Mouse (Mus musculus) lung, adult 18-20 months (tissue): ENCODE data around the gene Slc37a3.
A peak's percentile ranks its signal among the peaks of the same experiment; 100 is the strongest.

Experiments used
- DNase-seq, 2 experiments: peaks; one replicate each; pipeline ENCODE4 v3.0.0; 2022; ENCODE audit warnings: mixed read lengths in 2 of 2

The Slc37a3 gene

DNA sequence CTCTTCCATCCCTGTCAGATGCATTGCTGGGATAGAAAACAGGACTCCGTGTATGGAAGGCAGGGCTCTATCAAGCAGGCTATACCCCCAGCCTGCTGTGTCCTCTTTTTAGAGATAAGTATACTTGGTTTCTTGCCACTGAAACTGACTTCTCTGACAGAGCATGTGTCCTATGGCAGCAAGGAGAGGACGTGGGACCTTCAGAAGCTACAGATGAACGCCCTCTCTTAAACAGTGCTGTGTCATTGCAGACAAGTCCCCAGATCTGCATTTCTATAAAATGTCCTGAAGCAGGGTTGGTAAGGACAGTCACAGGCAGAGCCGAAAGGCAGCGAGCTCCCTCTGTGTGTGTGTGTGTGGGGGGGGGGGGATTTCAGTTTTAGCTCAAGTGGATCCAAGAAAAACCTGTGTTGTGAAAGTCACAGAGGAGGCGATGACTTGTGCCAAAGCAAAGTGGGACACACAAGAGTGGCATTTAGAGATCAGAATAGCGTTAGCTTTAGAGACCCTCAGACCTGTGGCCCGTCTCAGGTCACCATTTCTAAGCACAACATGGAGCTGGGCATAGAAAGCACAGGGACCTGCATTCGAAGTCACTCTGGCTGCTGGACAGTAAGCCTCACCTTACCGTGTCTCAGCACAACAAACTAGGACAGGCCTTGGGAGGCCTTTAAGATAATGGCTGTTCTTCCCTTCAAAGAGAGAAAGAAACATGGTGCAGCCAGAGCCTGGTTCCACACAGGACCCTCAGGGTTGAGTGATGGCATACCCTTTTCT lies 59.4 kb downstream of the Slc37a3 start:
- no peak for DNase-seq

- DNase-seq: no peak
Observed at GRCm38 (mm10) chr6:39316089-39316488, 61.4 kb downstream of the Slc37a3 start.

- DNase-seq: no peak
Observed at GRCm38 (mm10) chr6:39314461-39314860, 63.0 kb downstream of the Slc37a3 start.

- no peak for DNase-seq
Observed at GRCm38 (mm10) chr6:39311786-39312185, 65.7 kb downstream of the Slc37a3 start.

DNA sequence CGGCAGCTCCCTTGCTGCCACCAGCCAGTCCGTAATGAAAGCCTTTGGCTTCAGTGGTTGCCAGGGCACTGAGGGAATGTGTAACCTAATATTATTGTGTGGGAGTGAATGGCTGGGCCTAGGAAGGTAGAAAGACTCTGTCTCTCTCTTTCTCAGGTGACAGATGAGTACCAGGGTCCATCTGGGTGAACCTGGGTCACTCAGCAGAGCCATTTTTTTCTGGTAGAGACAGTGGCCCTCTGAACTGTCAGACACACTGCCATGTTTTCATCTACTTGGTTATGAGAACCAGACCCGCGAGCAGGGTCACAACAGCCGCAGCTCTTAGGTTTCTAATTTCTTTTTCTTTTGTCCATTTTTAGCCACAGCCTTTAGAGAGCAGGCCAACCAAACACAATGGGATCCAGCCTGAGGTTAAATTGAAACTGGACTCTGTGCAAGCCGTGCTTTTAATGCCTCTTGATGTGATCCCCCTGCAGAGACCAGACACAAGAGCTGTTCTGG lies 73.1 kb downstream of the Slc37a3 start:
- DNase-seq: no peak

DNA sequence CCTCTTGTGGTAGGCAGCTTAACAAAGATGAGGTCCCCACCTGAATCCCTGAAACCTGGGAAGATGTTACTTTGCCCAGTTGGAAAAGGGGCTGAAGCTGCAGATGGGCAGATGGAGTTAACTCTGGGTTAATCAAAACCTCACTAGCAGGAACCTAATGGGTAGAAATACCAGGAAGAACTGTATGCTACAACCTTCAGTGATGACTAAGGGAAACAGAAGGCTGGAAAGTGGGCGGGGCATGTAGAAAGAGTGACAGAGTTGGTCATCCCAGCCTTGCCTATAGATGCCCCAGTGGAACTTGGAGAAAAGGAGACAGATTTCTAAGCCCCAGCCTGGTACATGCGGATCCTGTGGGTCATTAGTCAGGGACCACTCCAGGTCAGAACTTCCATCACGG lies 76.0 kb downstream of the Slc37a3 start:
- DNase-seq: no peak

DNA sequence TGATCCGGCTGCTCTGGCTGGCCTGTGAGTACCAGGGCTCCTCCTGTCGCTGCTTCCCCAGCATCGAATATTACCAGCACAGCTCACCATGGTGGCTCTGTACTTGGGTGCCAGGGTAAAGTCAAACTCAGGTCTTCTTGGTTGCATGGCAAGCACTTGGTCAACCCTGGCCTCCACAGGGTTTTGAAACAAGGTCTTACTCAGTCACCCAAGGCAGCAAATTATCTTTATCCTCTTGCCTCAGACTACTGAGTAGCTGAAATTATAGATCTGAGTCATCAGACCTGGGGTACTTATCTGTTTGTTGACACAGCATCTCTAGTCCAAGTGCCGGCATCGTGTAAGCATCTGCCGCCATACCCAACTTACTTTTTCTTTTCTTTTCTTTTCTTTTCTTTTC lies 80.4 kb downstream of the Slc37a3 start:
- DNase-seq: no peak

DNA sequence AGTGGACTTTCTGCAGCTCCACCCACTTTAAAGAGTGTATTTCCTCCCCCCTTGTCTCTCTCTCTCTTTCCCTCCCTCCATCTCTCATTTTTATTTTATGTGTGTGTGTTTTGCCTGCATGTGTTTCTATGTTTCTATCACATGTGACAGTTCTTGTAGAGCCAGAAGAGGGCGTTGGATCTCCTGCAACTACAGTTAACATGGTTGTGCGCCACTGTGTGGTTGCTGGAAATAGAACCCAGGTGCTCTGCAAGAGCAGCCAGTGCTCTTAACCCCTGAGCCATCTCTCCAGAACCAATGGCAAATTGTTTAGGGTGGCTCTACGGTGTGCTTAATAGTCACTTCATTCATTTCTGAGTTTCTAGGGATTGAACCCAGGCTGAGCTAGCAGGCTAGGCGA lies 81.0 kb downstream of the Slc37a3 start:
- DNase-seq: no peak

DNA sequence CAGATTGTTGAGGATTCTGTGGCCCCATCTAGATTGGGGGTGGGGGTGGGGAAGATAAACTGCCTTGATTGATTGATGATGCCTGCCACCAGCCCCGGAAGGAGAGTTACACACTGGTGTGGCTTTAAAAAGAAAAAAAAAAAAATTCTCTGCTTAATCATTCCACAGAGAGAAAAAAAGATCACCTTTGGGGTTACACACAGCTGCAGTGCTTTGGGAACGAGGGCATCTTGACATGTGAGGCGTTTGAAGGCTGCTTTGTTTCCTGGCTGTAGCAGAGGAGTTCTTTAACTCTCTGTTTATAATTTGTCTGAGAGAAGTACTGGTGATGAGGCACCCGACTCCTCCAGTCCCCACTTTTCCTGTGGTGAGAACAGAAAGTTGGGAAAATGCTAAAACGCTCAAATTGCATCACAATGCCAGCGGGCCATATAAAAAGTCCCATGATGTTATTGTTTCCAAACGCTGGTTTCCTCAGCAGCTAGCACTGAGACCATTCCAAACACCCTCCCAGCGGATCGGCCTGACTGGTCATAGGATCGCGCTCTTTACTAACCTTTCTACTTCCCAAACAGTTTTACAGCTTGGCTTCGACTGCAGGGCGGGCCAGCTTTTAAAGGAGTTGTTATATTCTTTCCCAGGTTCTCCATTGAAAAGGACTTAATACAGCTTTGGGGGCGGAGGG lies 81.6 kb downstream of the Slc37a3 start:
- DNase-seq: peak in 1 of 2 experiments; percentile 19

DNA sequence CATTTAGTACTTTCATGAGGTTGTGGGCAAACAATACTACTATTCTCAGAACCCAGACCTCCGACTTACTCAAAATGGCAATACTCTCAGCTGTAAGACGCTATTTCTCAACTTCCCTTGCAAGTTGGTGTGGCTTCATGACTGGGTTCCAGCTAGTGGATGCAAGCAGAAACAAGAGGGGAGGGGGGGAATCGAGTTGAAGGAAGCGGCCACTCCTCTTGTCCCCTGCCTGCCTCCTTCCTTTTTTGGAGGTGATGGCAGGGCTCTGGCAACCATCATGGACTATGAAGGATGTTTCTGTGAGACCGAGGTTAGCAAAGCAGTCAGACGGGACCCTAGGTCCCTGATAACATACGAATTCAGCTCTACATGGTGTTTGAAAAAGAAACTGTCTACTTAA lies 87.8 kb downstream of the Slc37a3 start:
- no peak for DNase-seq

DNA sequence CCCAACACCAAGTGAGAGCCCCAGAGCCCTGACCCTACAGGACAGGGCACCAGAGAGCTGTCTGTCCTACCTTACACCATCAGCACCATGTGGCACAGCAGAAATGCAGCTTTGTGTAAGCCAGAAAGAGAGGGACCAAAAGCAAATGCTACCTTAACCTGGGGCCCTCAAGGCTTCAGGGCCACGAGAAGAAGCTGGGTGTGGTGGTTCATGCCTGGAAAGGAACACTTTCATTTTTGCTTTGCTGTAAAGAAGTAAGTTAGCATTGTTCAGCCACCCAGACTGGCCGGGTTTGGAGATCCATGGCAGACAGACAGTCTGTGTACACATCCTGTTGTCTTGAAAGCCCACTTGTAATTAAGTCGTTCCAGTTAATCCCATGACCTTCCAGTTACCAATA lies 89.7 kb downstream of the Slc37a3 start:
- DNase-seq: no peak

GRCm38 (mm10) chr6:39286732-39287083 lies 90.8 kb downstream of the Slc37a3 start:
- DNase-seq: no peak

- peak; percentile 28 to 63 for DNase-seq
Observed at GRCm38 (mm10) chr6:39286053-39286731, 91.3 kb downstream of the Slc37a3 start.

- DNase-seq: no peak
Observed at GRCm38 (mm10) chr6:39284836-39285235, 92.6 kb downstream of the Slc37a3 start.
